Mouse (Mus musculus) kidney, adult 2 months (tissue): ENCODE results near the gene Fermt2.

Experiments
- CTCF ChIP-seq: fragments of 200-500 bp; conservative IDR thresholded peaks from 2 replicates; pipeline ENCODE4 v1.5.1; 2011; ENCODE audit warnings: low read depth, mild to moderate bottlenecking, control low read depth, low read length, moderate library complexity, mixed read lengths; ENCODE audit not compliant: insufficient read depth, insufficient read length
- POLR2A ChIP-seq: fragments of 200-500 bp; IDR thresholded peaks from one replicate; pipeline ENCODE4 v1.6.1; 2011; ENCODE audit warnings: low read depth, low read length, control low read depth

DNA sequence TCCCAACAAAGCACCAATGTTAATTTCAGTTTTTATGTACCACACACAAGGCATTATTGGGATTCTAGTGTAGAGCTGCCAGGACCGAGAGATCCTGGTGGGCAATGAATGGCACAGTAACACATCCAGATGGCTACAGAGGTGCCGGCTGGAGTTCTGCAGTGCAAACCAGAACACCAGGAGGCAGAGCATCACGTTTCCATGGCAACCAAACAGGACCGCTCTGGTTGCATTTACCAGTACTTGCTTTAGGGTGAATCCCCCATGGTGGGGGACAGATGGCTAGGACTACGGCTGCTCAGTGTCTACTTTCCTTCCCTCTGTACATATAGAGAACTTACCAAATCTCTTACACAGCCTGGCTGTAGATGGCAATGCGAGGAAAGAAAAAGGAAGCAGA, 67.5 kb downstream of the Fermt2 start:
- TF ChIP-seq POLR2A (no peak), CTCF (no peak)
